Mouse (Mus musculus): ENCODE data around the gene Bloc1s1.

GRCm38 (mm10) chr10:128918246-128918645 is 5.6 kb downstream of the Bloc1s1 start:
- TF ChIP-seq CTCF (IDR thresholded peaks at IDR 0.05; ENCODE audit: extremely low read depth, insufficient read length, insufficient replicate concordance, low read depth, low read length) (no peak), POLR2A (IDR thresholded peaks at IDR 0.05; ENCODE audit: low read depth, low read length) (no peak)

All from small intestine, adult 2 months (tissue).